Mouse (Mus musculus) thymus, postnatal 10 days (tissue): Measurements from ENCODE around the gene Slc25a19.

Experiments used
- DNase-seq, 2 experiments: peaks; one replicate each; pipeline ENCODE4 v3.0.0; 2021; ENCODE audit warnings: low spot score in 2 of 2

The Slc25a19 gene

DNA sequence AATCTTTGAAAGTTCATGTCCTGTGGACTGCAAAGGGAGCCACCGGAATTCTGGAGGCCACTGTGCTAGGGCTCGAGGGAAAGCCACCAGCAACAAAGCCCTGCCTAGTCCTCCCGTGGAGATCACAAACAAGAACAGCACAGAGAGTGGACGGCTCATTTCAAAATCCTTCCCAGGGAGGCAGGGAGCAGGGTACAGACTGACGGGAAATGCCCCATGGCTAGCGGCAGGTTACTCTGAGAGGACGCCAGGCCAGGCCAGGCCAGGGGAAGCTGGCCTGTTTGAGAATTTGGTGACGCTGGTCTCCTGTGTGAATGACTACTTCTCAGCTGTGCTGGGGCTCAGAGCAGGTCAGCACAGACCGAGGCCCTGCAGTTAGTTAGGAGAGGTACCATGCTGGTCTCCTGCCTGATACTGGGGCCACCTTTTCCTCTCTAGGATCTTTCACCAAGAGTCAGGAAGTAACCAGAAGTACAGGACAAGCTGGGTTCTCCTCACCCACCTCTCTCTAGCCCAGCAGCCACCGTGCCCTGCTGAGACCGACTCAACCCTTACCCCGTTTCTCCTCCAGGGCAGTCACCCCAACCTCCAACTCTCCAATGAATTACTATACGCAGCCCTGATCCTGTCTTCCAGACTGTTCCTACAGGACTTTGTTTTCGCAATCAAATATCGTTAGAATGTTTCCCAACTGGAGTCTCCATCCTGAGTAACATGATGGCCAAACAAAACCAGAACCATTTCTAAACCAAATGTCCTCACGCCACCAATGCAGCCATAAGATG, 9.2 kb downstream of the Slc25a19 start:
- DNase-seq, result no peak

DNA sequence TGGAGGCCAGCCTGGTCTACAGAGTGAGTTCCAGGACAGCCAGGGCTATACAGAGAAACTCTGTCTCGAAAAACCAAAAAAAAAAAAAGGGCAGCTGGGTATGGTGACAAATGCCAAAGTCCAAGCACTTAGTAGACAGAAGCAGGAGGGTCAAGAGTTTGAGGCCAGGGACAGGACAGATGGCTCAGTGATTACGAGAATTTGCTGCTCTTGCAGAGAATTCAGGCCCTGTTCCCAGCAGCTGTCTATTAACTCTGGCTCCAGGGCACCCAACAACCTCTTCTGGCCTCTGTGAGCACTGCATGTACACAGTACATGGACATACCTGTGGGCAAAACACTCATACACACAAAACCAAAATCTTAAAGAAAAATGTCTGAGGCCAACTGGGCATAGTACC, 10.1 kb downstream of the Slc25a19 start:
- no peak for DNase-seq

DNA sequence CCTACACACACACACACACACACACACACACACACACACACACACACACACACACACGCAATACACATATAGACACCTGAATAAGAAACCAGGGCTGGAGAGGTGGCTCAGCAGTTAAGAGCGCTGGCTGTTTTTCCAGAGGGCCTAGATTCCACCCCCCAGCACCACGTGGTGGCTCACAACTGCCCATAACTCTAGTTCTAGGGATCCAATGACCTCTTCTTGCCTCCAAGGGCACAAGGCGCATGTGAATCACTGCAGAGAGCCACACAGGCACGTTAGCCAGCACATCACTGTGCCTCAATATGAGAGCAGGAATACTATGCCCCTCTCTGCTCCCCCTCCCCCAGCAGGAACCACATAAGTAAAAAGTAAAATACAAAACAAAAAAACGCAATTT, 11.2 kb downstream of the Slc25a19 start:
- no peak for DNase-seq

DNA sequence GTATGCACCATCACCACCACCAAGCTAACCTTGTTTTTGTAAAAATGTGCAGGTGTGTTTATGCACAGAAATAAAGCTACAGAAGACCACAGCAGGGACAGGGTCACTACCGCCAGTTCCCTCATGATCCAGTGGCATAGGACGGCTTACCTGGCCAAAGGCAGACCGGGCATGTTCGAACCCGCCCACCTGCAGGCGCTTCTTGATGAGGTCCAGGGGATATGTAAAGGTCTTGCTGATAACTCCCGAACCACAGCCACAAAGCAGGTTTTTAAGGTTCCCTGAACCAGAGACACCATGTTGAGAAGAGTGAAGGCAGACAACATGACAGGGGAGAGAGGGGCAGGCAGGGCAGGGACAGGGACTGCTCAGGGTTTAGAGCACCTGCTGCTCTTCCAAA, 11.7 kb downstream of the Slc25a19 start:
- no peak for DNase-seq

DNA sequence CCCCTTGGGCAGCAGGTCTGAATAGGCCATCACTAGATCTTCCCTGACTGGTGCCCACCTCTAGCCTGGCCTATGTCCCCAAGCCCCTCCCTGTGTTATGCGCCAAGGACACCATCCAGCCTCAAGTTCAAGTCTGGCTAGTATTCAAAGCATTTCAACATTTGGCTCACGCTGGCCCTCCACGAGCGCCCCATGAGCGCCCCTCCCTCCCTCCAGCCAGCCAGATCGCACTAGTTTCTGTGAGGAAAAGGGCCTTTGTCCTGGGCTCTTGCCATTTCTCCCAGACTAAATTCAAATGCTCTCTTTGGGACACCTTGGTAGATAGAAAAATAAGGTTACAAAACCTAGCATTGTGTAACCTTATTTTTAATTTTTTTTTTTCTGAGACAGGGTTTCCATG, 12.2 kb downstream of the Slc25a19 start:
- DNase-seq, result no peak

DNA sequence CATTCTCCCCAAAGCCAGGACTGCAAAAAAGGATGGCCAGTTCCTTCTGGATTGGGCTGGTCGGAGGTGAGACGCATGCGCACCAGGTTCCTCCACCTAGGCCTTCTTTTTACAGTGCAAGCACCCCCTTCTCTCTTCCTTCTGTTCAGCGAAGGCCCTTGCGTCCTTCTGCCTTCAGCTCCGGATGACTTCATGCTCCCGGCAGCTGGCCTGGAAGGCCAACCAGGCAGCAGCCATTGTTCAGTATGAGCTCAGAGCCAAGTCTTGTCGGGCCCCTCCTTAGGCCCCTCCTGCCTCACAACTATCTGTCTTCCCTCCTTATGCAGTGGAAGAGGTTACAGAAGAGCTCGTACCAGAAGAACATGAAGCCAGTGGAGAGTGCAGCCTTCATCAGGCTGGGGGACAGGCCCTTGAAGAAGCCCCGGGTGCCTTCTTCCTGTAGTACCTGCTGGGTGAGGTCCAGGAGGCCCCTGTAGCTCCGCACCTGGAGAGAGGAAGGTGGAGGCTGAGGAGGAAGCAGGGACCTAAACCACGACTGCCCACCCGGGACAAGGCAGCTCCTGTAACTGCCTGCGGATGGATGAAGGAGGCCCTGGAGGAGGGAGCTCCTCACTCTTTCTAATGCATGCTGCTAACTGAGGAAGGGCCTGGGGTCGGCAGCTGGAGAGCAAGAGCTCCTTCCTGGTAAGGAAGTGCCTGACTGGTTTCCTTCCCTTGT, 12.8 kb downstream of the Slc25a19 start:
- DNase-seq, result no peak

DNA sequence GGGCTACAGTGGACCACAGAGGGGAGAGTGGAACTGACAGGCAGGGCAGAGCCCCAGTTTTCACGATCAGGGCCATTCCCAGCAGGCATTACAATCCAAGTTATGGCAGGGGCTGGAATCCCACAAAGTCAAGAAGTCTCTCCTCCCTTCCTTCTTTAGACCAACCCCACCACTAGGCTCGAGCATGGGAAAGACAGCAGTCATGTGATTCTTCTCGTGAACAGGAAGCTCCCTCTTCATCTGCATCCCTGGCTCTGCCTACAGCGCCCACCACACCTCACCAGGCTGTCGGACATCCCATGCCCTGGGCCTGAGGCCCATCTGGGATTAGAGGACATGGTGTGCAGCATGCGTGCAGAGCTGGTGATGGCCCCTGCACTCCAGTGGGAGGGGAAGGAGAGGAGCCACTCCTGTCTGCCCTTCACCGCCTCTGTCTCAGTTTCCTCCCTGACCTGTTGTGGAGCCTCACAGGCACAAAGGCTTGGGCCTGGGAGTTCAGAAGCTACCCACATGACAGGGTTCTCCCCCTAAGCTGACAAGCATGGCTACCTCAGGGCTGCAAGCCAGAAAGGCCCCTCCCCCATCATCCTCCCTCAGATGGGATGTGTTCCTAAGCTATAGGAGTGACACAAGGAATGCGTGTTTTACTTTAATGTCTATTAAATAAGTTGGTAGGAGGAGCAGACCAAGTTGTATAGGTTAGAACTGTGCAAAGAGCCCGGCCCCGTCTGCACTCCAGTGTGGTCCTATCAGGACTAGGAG, 13.6 kb downstream of the Slc25a19 start:
- no peak for DNase-seq

DNA sequence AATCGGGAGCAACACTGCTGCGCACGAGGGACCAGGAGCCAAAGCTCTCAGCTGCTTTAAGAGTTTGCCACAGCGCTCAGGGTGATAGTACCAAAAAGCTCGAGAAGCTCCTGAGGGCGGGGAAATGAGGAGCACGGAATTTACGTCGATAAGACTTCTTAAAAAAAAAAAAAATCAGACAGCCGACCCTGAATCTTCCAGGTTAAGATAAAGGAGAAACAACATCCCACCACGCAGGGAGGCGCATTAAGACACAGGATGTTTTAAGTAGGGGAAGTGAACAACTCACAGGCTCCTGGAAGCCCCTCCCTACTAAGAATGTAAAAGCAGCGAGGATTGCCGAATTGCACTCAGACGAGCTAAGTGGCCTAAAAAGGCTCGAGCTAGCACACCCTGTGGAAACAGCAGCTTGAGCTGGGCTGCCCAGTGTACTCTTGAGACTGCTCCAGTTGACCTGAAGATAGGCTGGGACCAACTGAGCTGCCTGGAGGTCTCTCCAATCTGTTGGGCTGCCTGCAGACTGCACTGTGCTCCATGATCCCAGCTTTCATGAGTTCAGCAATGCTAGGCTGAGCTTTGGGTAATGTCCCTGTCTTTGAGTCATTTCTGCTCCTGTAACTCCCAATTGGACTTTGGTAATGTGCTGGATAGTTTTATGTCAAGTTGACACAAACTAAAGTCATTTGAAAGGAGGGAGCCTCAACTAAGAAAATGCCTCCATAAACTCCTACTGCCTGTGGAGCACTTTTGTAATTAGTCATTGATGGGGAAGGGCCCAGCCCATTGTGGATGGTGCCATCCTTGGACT, 14.8 kb downstream of the Slc25a19 start:
- DNase-seq, result peak; percentile 48 to 49

DNA sequence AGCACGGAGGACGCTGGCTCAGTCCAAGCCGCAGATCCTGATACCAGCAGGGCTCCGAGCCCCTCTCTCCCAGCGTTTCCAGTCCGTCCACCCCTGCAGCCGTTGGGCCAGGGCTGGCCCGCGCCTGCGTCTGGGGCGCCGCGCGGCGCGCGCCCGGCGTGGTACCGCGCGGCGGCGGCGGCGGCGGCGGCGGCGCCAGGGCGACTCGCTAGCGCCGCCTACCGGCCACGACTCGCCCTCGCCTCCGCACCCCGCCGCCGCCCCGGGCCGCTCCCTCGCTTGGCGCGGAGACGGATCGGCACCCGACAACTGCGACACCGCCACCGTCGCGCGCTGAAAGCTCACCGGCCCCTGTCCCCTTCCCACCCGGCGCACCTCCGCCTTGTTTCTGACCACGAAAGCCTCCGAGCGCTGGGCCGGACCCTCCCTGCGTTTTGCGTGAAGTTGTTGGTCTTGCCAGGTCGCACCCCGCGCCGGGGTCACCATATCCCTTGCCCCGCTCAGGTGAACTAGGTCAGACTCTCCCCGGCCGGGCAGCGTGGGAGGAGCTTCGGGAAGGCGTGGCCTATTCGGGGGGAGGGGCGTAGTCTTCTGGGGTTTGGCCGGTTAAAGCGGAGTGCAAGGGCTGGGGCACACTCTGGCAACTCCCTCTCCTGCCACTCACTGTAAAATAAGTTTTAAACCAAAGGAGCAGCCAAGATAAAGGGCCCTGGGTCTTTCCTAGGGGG, 15.5 kb downstream of the Slc25a19 start, which contains the start of gene Mif4gd:
TSS of gene Mif4gd (minus strand) at position 560 of the 728 bp plus-strand sequence.
- peak; percentile 94 to 95 for DNase-seq

DNA sequence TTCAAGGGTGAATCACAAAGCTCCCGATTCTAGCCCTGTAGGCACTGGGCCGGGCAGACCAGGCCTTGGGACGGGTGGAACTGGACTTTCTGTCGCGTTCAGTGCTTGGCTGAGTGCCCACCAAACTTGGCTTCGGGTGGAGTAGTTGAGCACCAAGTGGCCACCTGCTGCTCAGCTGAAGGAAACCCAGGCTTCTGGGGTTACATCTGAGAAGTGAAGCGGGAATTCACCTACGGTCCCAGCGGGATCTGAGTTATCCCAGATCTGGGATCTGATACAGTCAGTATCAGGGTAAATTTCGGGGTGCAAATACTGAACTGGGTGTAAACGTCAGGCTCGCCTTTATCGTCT, 16.1 kb downstream of the Slc25a19 start:
- DNase-seq, result peak; percentile 33 to 38

DNA sequence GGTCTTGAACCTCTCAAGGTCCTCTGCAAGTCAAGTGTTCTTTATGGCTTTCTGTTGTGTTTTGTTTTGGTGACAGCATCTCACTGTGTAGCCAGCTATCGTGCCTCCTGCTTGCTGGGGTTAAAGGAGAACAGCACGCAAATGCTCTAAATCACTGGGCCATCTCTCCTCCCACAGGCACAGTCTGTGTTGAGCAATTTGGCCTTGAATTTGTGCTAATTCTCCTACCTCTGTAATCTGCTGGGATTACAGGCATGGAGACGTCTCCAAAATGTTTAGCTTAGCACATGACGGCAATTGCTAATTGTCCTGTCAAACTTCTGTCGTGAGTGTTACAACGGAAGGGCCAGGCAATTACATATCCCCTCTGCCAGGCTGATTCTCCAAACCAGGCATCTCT, 16.9 kb downstream of the Slc25a19 start:
- no peak for DNase-seq

DNA sequence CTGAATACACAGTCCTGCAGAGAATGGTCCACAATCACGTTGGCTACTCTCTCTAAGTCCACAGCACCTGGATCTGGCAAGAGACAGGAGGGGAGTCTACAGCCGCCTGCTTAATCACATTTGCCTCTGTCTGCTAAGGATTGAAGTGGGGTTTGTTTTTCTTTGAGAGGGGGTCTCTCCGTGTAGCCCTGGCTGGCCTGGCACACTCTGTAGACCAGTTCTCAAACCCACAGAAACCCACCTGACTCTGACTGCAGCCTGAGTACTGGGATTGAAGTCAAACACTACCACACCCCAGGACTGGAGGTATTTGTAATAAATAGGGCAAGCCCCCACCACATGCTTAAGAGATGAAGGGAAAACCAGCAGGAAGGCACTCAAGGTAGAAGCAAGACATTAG, 18.5 kb downstream of the Slc25a19 start:
- DNase-seq, result no peak

DNA sequence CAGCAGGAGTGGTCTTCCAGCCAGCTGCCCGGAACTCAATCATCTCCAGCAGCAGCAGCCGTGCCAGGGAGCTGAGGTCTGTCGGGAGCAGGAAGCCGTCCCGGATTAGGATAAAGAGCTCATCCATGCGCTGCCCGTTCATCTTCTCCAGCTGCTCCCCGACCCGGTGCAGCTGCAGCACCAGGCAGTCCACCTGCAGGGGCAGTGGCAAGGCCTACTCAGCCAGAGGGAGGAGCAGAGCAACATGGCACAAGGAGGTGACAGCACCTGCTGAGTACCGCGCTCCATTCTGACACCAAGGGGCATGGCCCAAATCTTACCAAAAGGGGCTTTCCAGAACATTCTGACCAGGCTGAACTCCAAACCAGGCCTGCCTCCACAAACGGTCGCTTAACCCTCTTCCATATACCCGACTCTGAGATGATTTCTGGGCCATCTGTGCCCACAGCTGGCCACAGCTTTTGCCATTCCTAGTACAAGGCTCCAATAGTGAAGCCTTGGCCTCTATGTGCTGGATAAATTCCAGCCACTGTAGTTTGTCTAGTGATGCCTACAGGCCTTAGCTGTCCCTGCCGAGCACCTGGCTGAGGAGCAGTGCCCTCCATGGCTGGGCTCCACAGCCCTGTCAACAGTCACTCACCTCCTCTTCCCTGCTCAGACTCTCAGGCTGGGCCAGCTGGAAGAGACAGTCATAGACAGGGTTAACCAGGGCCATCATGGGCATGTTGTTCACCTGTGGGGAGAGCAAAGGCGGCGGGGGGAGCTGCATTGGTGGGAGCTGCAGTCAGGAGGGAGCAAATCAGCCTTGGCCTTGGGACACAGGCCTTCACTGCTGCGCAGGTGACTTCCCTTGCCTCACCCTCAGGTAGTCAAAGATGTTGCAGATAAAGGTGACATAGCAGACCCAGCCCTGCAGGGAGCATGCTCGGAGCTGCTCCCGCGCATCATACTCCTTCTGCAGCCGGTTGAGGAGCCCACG, 19.4 kb downstream of the Slc25a19 start:
- DNase-seq, result no peak

DNA sequence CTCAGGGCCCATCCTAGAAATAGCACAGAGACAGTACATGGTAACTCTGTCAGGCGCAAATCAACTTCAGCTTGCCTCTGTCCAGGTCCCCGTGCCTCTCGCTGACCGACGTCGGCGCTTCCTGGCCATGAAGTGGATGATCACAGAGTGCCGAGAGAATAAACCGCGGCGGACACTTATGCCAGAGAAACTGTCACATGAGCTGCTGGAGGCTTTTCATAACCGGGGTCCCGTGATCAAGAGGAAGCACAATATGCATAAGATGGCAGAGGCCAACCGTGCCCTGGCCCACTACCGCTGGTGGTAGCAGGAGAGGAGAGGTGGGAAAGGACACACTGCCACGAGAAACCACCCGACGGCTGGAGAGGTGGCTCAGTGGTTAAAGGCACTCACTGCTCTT, 21.4 kb downstream of the Slc25a19 start:
- no peak for DNase-seq

DNA sequence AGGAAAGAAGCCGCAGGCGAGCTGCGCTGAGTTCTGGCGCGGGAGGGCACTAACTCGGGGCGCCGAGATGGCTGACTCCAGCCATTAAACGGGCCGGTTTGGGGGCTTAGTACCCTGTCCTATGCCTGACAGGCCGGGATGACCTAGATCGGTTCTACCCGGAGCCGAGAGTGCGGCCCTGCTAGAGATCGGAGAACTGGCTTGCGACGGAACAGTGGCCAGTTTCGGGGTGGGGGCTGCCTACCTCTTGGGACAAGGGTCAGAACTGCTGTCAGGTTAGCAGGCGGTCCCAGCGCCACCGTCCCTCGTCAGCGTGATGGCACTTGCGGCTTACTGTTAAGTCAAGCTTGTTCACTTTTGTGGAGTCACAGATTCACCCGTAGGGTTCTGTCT, 23.8 kb downstream of the Slc25a19 start:
- DNase-seq, result no peak

DNA sequence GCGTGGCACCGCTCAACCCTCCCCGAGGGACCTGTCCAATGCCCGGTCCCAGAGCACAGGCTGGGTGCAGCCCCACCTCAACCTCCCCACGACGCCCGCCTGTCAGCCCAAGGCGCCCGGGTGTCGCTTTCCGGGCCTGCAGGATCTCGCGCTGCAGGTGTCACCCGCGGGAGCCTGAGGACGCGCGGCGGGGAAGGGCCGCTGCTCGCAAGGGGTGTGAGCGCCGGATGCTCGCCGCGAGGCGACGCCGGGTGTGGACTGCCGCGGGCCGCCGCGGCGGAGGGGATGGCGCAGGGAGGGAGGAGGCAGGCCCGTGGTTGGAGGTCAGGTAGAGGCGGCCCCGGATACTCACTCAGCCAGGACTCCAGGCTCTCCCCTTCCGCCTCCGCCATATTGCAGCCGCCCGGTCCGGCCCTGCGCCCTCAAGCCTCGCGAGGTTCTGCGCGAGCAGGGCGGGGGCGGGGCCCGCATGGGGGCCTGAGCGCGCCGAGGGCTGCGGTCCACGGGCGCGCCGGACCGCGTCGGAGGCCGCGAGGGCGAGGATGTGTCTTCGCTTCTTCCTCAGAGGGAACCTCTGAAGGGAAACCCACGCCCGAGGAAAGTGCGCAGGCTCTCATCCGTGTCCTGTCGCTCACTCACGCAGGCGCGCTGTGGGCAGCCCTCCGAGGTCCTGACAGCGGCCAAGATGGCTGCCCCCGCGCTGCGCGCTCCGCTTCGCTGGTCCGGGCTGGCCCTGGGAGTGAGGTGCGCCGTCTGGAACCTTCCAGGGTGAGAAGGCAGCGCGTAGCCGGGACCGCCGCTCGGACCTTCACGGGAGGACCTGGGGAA, 24.4 kb downstream of the Slc25a19 start, which contains the start of the genes Mrps7 and Gga3:
TSS of gene Mrps7 (plus strand) at position 450 of the 828 bp plus-strand sequence.
TSS of gene Gga3 (minus strand) at position 576 of the 828 bp plus-strand sequence.
- DNase-seq, result peak; percentile 83 to 90

DNA sequence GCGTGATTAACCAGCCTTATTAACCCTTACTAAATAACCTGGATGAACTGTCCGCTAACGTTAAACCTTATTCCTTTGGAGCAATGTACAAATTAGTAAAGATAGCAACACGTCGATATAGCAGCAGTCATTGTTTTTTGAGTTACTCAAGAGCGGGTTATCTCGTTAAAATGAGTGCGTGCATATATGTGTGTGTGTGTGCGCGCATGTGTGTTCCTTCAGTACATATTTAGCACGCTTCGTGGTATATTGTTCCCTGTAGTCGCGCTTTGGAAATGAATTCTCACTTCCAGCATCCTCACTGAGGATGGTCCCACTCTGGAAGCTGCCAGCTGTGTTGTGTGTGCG, 25.0 kb downstream of the Slc25a19 start:
- DNase-seq, result no peak

DNA sequence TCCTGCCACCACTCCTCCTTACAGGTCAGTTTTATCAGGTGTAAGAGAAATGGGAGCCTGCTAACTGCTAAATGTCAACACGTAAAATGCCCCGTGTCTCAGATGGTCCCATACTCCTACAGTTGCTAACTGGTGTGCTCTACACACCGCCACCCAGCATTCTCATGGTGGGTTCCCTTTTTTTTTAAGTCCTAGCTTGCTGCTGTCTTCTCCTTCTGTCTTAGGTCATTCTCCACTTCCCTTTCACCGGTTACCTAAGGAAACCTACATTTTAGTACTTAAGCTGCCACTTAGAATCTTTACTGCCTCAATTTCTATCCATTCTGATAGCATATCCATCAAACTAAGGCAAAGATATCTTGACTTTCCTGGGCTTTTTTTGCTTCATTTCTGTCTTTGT, 26.9 kb downstream of the Slc25a19 start:
- no peak for DNase-seq

DNA sequence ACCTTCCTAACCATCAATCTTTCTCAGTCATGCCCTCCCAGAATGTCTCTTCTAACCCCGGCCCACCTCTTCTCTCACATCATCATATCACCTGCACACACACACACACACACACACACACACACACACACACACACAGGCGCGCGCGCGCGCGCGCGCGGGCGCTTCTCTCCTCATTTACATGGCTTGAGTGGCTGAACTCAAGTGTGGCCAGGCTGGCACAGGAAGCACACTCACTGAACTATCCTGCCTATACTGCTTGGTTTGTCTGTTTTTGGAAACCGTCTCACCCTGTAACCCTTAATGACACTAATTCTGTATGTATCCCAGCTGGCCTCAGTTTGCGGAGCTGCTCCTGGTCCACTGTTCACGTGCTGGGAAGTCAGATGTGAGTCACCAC, 27.4 kb downstream of the Slc25a19 start:
- DNase-seq, result no peak
